Mouse (Mus musculus) MEL (cell line): ENCODE measurements around the gene Hmbs. TPM values are rescaled to one million over a fixed set of nuclear protein-coding genes. Genes with fewer than 3 reads are reported as not detected.

Experiments
- DNase-seq: peaks from one replicate; pipeline ENCODE4 v3.0.0; 2011; ENCODE audit warnings: low read depth, low spot score
- H3K27ac ChIP-seq: 2 replicates; pipeline ENCODE4 v1.5.1; 2012; ENCODE audit warnings: low read depth, mild to moderate bottlenecking, control low read depth, low read length, moderate library complexity; ENCODE audit not compliant: control insufficient read depth
- H3K27me3 ChIP-seq, 2 experiments: fragments of 150-350 bp in 1 of 2; sonication (generic) in 1 of 2; 2 replicates each; pipeline ENCODE4 v1.6.1; 2012; ENCODE audit warnings: low read length in 2 of 2, mild to moderate bottlenecking in 2 of 2, improper control_type of control experiment in 1 of 2, moderate library complexity in 1 of 2; ENCODE audit not compliant: insufficient read depth in 2 of 2, control insufficient read depth in 1 of 2
- H3K36me3 ChIP-seq, 2 experiments: 2 replicates each; pipeline ENCODE4 v1.6.1; 2012 to 2014; ENCODE audit warnings: low read length in 2 of 2, improper control_type of control experiment in 1 of 2, inconsistent platforms in 1 of 2, mild to moderate bottlenecking in 1 of 2; ENCODE audit not compliant: insufficient read depth in 2 of 2, control insufficient read depth in 1 of 2
- H3K4me1 ChIP-seq, 2 experiments: fragments of 150-350 bp in 1 of 2; sonication (generic) in 1 of 2; 2 replicates each; pipeline ENCODE4 v1.6.1; 2012; ENCODE audit warnings: low read length in 2 of 2, improper control_type of control experiment in 1 of 2, mild to moderate bottlenecking in 1 of 2; ENCODE audit not compliant: insufficient read depth in 2 of 2, control insufficient read depth in 1 of 2
- H3K4me3 ChIP-seq, 2 experiments: fragments of 150-350 bp in 1 of 2; sonication (generic) in 1 of 2; 2 replicates each; pipeline ENCODE4 v1.5.1; 2012; ENCODE audit warnings: low read depth in 2 of 2, low read length in 2 of 2, mild to moderate bottlenecking in 2 of 2, moderate library complexity in 2 of 2, control low read depth in 1 of 2, improper control_type of control experiment in 1 of 2; ENCODE audit not compliant: control insufficient read depth in 1 of 2, insufficient read depth in 1 of 2
- H3K79me2 ChIP-seq: 2 replicates; pipeline ENCODE4 v1.6.1; 2012; ENCODE audit warnings: mild to moderate bottlenecking, low read length, moderate library complexity; ENCODE audit not compliant: control insufficient read depth, poor library complexity, insufficient read depth
- H3K9ac ChIP-seq: 2 replicates; pipeline ENCODE4 v1.6.1; 2012; ENCODE audit warnings: low read depth, mild to moderate bottlenecking, control low read depth, low read length, moderate library complexity; ENCODE audit not compliant: control insufficient read depth, poor library complexity, severe bottlenecking
- H3K9me3 ChIP-seq: fragments of 150-350 bp; sonication (generic); replicated peaks from 2 replicates; pipeline ENCODE4 v1.6.1; 2012; ENCODE audit warnings: mild to moderate bottlenecking, low read length, improper control_type of control experiment, moderate library complexity; ENCODE audit not compliant: insufficient read depth
- BHLHE40 ChIP-seq: IDR thresholded peaks from 2 replicates; pipeline ENCODE4 v1.6.1; 2012; ENCODE audit warnings: low read depth, mild to moderate bottlenecking, inconsistent platforms, low read length, improper control_type of control experiment, borderline replicate concordance
- CHD1 ChIP-seq: IDR thresholded peaks from 2 replicates; pipeline ENCODE4 v1.6.1; 2012; ENCODE audit warnings: low read depth, mild to moderate bottlenecking, inconsistent platforms, low read length, improper control_type of control experiment
- E2F4 ChIP-seq: IDR thresholded peaks from 2 replicates; pipeline ENCODE4 v1.6.1; 2011; ENCODE audit warnings: low read depth, low read length, improper control_type of control experiment, borderline replicate concordance
- ELF1 ChIP-seq: IDR thresholded peaks from 2 replicates; pipeline ENCODE4 v1.6.1; 2014; ENCODE audit warnings: low read depth, mild to moderate bottlenecking, inconsistent platforms, low read length, improper control_type of control experiment, moderate library complexity
- GABPA ChIP-seq: IDR thresholded peaks from 2 replicates; pipeline ENCODE4 v1.6.1; 2012; ENCODE audit warnings: low read depth, mild to moderate bottlenecking, inconsistent platforms, low read length, improper control_type of control experiment, moderate library complexity
- GATA1 ChIP-seq: IDR thresholded peaks from 2 replicates; pipeline ENCODE4 v1.6.1; 2011; ENCODE audit warnings: low read depth, low read length, improper control_type of control experiment
- HCFC1 ChIP-seq: IDR thresholded peaks from 2 replicates; pipeline ENCODE4 v1.6.1; 2012; ENCODE audit warnings: low read depth, mild to moderate bottlenecking, inconsistent platforms, low read length, improper control_type of control experiment, moderate library complexity
- JUND ChIP-seq: IDR thresholded peaks from 2 replicates; pipeline ENCODE4 v1.6.1; 2011; ENCODE audit warnings: low read depth, mild to moderate bottlenecking, improper control_type of control experiment, low read length
- MAX ChIP-seq: IDR thresholded peaks from 2 replicates; pipeline ENCODE4 v1.6.1; 2011; ENCODE audit warnings: low read length, improper control_type of control experiment
- MAZ ChIP-seq: IDR thresholded peaks from 2 replicates; pipeline ENCODE4 v1.6.1; 2012; ENCODE audit warnings: low read depth, mild to moderate bottlenecking, inconsistent platforms, low read length, improper control_type of control experiment
- MEF2A ChIP-seq: IDR thresholded peaks from 2 replicates; pipeline ENCODE4 v1.6.1; 2014; ENCODE audit warnings: low read depth, mild to moderate bottlenecking, inconsistent platforms, low read length, improper control_type of control experiment; ENCODE audit not compliant: poor library complexity, insufficient replicate concordance, severe bottlenecking; ENCODE audit errors: extremely low read depth
- MXI1 ChIP-seq: IDR thresholded peaks from 2 replicates; pipeline ENCODE4 v1.6.1; 2011; ENCODE audit warnings: mild to moderate bottlenecking, low read depth, low read length, improper control_type of control experiment
- MYB ChIP-seq: IDR thresholded peaks from 2 replicates; pipeline ENCODE4 v1.6.1; 2011; ENCODE audit warnings: mild to moderate bottlenecking, low read depth, low read length, improper control_type of control experiment
- MYC ChIP-seq: IDR thresholded peaks from 2 replicates; pipeline ENCODE4 v1.6.1; 2011; ENCODE audit warnings: low read depth, mild to moderate bottlenecking, low read length, improper control_type of control experiment, moderate library complexity
- POLR2A ChIP-seq, 2 experiments: IDR thresholded peaks; 2 replicates each; pipeline ENCODE4 v1.6.1; 2011 to 2012; ENCODE audit warnings: low read length in 2 of 2, mild to moderate bottlenecking in 2 of 2, control low read depth in 1 of 2, improper control_type of control experiment in 1 of 2, low read depth in 1 of 2, moderate library complexity in 1 of 2; ENCODE audit not compliant: control insufficient read depth in 1 of 2, insufficient read depth in 1 of 2, poor library complexity in 1 of 2
- POLR2AphosphoS5 ChIP-seq: IDR thresholded peaks from 2 replicates; pipeline ENCODE4 v1.6.1; 2012; ENCODE audit warnings: low read depth, borderline replicate concordance, mild to moderate bottlenecking, inconsistent platforms, low read length, moderate library complexity, mixed read lengths
- RCOR1 ChIP-seq: IDR thresholded peaks from 2 replicates; pipeline ENCODE4 v1.6.1; 2012; ENCODE audit warnings: low read depth, mild to moderate bottlenecking, inconsistent platforms, low read length, improper control_type of control experiment
- SMC3 ChIP-seq: IDR thresholded peaks from 2 replicates; pipeline ENCODE4 v1.6.1; 2011; ENCODE audit warnings: low read depth, low read length, improper control_type of control experiment
- TBP ChIP-seq: IDR thresholded peaks from 2 replicates; pipeline ENCODE4 v1.8.0; 2011; ENCODE audit warnings: low read depth, low read length, improper control_type of control experiment
- USF1 ChIP-seq: IDR thresholded peaks from 2 replicates; pipeline ENCODE4 v1.6.1; 2014; ENCODE audit warnings: low read depth, mild to moderate bottlenecking, inconsistent platforms, low read length, improper control_type of control experiment, moderate library complexity
- ZMIZ1 ChIP-seq: IDR thresholded peaks from 2 replicates; pipeline ENCODE4 v1.6.1; 2012; ENCODE audit warnings: low read depth, mild to moderate bottlenecking, inconsistent platforms, low read length, improper control_type of control experiment, moderate library complexity
- ZNF384 ChIP-seq: IDR thresholded peaks from 2 replicates; pipeline ENCODE4 v1.6.1; 2012; ENCODE audit warnings: low read depth, mild to moderate bottlenecking, inconsistent platforms, low read length, improper control_type of control experiment
- polyA plus RNA-seq, 2 experiments: library from polyadenylated mRNA; stranded (reverse) in 1 of 2; unstranded in 1 of 2; fragments of >175 nt in 1 of 2; fragments of >200 nt in 1 of 2; gene quantifications; 2 replicates each; pipeline versions ENCODE4 v1.2.1 to v1.2.4; 2012; ENCODE audit warnings: low replicate concordance in 2 of 2, low read depth in 1 of 2; ENCODE audit not compliant: insufficient read length in 2 of 2, insufficient read depth in 1 of 2, missing spikeins in 1 of 2
- total RNA-seq: library from RNA; depleted of rRNA; stranded (reverse); fragments of 300-350 nt; gene quantifications from 2 replicates; pipeline ENCODE4 v1.2.3, GENCODE M21; 2012

Hmbs gene
- total and polyA plus RNA-seq, 3 experiments: 138 to 145 TPM; not detected in 1

DNA sequence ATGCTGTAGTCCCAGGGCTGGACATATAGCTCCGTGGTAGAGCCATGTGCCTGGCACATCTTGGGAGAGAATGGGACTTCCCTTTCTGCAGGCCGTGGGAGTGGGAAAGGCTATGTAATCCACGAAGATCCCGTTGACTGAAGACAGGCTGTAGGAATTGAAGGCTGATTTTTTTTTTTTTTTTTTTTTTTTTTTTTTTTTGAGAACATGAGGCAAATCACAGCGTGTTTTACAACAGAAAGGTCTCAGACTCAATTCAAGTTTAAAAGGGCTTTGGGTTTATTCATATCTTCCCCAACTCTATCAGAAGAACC, 8.0 kb downstream of the Hmbs start:
- H3K36me3 ChIP-seq: peaks cover 0 to 9% of the 10 kb centered on the region in 2 experiments; a peak in 3 of 4 replicates
- H3K27ac ChIP-seq: peak overlapping the region; percentile 93
- peak overlapping the region; percentile 55 to 86 for H3K4me3 ChIP-seq
- H3K79me2 ChIP-seq: peaks cover 33% of the 10 kb centered on the region
- H3K9ac ChIP-seq: peak overlapping the region; percentile 99
- peaks cover 0 to 7% of the 10 kb centered on the region in 2 experiments; a peak in 2 of 4 replicates for H3K4me1 ChIP-seq
- no peaks in the 10 kb centered on the region for H3K27me3 ChIP-seq
- DNase-seq: peak; percentile 55
- no peaks in the 10 kb centered on the region for H3K9me3 ChIP-seq
- peak; percentile 47 for TF ChIP-seq MXI1
- peak; percentile 51; the same call in 1 of the 2 replicates for TF ChIP-seq MYC
- no peak for TF ChIP-seq E2F4
- 0 out of 2 replicates have a peak, but pooled peaks have one; percentile 1 for TF ChIP-seq ZMIZ1

DNA sequence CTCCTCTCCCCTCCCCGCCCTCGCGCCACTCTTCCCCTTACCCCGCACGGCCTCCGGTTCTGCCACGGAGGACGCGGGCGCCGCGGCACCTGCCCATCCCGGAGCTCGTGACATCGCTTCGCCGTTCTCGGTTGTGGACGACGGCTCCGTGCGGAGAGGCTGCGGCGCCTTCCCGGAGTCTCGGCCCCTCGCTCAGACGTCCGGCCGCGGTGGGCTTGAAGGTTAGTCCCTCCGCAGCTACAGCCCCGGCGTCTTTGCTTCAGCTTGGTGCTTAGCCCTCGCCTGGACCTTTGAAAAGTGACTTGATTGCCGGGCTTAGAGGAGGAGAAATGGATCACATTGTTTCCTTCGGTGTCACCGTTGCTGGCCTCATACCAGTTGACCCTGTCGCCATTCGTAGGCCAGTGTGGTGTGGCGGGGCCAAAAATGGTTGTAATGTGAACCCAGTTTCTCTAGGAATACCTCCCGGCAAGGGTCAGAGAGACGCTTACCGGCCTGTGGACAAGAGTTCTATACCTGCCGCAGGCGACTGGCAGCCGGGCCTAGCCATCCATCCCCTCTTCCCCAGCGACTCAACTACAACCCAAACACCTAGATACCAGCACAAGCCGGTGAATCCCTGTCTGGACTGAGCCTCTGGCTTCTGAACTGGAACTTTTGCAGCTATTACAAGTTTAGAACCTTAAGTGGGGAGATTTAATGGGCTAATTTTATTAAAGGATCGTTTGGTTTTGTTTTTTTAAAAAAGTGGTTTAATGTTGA, 8.5 kb downstream of the Hmbs start:
- no peaks in the 10 kb centered on the region for H3K27me3 ChIP-seq
- H3K36me3 ChIP-seq: peaks cover 0 to 6% of the 10 kb centered on the region in 2 experiments; a peak in 3 of 4 replicates

DNA sequence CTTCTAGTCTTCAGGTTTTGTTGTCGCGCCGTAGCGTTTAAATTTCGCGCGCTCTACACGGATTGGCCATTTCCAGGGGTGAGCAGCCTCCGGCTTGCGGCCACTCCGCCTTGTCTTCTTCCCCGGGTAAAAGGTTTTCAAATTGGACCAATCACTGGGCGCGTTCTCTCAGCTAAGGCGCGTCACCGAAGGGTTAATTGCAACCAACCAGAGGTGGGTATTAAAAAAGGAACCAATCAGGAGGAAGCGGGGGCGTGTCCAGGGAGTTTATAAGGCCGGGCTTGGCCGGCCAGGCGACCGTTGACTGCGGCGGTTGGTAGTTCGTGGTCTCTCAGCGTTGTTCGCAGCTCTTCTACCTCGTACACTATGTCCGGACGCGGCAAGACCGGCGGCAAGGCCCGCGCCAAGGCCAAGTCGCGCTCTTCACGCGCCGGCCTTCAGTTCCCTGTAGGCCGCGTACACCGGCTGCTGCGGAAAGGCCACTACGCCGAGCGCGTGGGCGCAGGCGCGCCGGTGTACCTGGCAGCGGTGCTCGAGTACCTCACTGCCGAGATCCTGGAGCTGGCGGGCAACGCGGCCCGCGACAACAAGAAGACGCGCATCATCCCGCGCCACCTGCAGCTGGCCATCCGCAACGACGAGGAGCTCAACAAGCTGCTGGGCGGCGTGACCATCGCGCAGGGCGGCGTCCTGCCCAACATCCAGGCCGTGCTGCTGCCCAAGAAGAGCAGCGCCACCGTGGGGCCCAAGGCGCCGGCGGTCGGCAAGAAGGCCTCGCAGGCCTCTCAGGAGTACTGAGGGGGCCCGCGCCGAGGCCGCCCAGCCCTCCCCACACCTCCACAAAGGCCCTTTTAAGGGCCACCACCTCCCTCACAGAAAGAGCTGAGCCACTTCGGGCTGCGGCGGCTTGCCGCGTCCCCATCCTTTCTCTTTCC, 9.4 kb downstream of the Hmbs start, which contains the start of gene H2afx:
TSS of gene H2afx (plus strand) at position 299 of the 935 bp plus-strand sequence.
- DNase-seq: peak; percentile 100
- peak within 1 kb of the TSS; percentile 55 to 86 for H3K4me3 ChIP-seq
- peaks cover 24% of the 10 kb centered on the region for H3K79me2 ChIP-seq
- H3K4me1 ChIP-seq: peaks cover 0 to 3% of the 10 kb centered on the region in 2 experiments; a peak in 1 of 4 replicates
- peaks cover 0 to 6% of the 10 kb centered on the region in 2 experiments; a peak in 3 of 4 replicates for H3K36me3 ChIP-seq
- H3K9me3 ChIP-seq: no peaks in the 10 kb centered on the region
- H3K27ac ChIP-seq: peak within 1 kb of the TSS; percentile 93
- no peaks in the 10 kb centered on the region for H3K27me3 ChIP-seq
- peak within 1 kb of the TSS; percentile 99 for H3K9ac ChIP-seq
- TF ChIP-seq GATA1 (no peak), USF1 (no peak), RCOR1 (no peak), MAZ (no peak), POLR2AphosphoS5 (peak; percentile 96), POLR2A (IDR thresholded peaks at IDR 0.05; ENCODE audit: control insufficient read depth in 1 of 2, insufficient read depth in 1 of 2, low read depth in 1 of 2, low read length in 2 of 2, poor library complexity in 1 of 2) (peak; percentile 100), MYC (peak; percentile 50; the same call in 1 of the 2 replicates), HCFC1 (peak; percentile 74; the same call in 1 of the 2 replicates), ZMIZ1 (peak; percentile 100), ZNF384 (no peak), MXI1 (peak; percentile 77), BHLHE40 (no peak), ELF1 (no peak), TBP (peak; percentile 99), GABPA (no peak), MYB (peak; percentile 99)

More for the DNA sequence above, 8.5 kb downstream of the Hmbs start:
- peak; percentile 66 for DNase-seq
- H3K4me1 ChIP-seq: peaks cover 0 to 3% of the 10 kb centered on the region in 2 experiments; a peak in 1 of 4 replicates
- H3K79me2 ChIP-seq: peaks cover 27% of the 10 kb centered on the region
- H3K4me3 ChIP-seq: peak overlapping the region; percentile 55 to 86
- H3K9me3 ChIP-seq: no peaks in the 10 kb centered on the region
- TF ChIP-seq SMC3 (peak; percentile 28), JUND (no peak), POLR2A (IDR thresholded peaks at IDR 0.05; ENCODE audit: control insufficient read depth in 1 of 2, insufficient read depth in 1 of 2, low read depth in 1 of 2, low read length in 2 of 2, poor library complexity in 1 of 2) (peak; percentile 57 to 73; a peak in 3 of 4 replicates), MEF2A (no peak), CHD1 (peak; percentile 97), ZMIZ1 (peak; percentile 14; the same call in 1 of the 2 replicates), MAX (no peak), POLR2AphosphoS5 (peak; percentile 11; the same call in 1 of the 2 replicates), HCFC1 (no peak)
- H3K9ac ChIP-seq: peak overlapping the region; percentile 99
- H3K27ac ChIP-seq: peak overlapping the region; percentile 93
